Mouse (Mus musculus) heart, adult 8-10 months (tissue): ENCODE results near the gene AW209491. TPM values are rescaled to one million over a fixed set of nuclear protein-coding genes. Genes with fewer than 3 reads are reported as not detected.

ENCODE experiments used
- DNase-seq: peaks from one replicate; pipeline ENCODE4 v3.0.0; 2022; ENCODE audit warnings: low spot score
- total RNA-seq, 4 experiments: library from RNA; stranded (reverse); gene quantifications; 2 replicates each; pipeline ENCODE4 v1.2.4; 2022

The AW209491 gene
- total RNA-seq: 10 to 100 TPM in 3 of 4 experiments, 1 to 10 TPM in 1; 9.8 to 15.9 (median 13.4) TPM

DNA sequence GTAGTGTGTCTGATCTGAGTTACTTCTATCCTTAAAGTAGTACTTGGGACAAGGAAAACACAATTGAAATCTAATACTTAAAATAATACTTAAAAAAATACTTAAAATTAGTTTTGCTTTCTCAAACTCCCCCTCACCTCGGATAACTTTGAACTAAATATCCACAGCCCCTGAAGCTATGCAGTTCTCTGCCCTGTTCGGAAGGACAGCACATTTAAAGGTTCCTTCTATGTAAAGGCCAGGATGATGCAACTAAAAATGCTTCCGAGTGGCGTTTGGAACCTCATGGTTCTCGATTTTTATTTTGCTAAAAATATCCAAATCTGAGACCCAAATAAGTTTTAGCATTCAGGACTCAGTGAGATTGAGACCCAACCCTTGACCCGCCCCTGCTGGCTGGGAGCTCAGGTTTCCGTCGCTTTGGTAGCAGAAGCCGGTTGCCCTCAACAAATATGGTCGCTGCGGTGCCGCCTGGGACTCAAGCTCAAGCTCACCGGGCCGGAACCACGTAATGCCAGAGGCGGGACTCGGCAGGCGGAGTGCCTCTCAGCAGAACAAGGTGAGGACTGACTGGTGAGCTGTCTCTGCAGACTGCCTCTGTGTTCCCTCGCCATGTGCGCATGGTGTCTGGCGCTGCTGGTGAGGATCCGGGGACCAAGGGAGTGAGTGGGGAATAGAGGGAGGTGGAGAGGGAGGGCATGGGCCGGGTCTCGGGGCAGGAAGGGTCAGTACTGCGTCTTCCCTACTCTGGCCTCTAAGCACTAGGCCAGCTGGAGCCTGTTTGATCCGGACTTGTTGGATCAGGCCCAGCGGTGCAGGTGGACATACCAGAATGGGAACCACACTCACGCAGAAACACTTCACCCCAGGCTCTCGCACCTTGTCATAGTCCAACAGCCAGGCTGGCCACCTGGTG, at the start of gene AW209491:
AW209491 (plus strand) TSS at position 429 of the 916 bp plus-strand sequence.
- peak; percentile 96 for DNase-seq

DNA sequence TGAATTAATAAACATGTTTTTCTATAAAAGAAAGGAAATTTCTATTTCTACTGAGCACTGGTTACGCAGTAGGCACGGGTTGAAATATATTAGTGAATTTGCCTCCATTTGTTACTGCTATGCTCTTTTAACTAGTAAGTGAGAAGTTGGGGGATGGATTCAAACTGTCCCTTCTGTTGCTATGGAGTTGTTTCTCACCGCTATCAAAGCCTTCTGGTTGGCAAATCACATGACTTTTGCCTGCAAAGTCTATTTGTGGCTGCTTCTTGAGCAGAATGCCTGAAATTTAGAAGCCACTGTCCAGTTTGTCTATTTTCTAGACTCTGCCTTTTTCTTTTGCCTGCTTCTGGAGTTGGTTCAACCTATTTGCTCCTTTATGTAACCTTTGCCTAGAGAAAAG, 49.6 kb upstream of the AW209491 start:
- no peak for DNase-seq

DNA sequence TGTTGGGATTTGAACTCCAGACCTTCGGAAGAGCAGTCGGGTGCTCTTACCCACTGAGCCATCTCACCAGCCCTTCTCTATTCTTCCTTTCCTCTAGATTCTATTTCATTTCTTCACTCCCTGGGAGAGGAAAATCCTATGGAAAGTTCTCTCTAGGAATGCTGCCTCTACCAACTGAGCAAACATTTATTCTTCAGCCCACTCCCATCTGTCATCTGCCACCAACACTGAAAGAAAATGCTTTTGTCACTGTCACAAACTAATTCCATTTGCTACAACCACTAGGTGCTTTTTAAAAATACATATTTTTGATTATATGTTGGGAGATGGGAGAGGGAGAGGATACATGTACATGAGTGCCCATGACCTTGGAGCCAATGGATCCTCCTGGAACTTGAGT, 27.2 kb upstream of the AW209491 start:
- no peak for DNase-seq

DNA sequence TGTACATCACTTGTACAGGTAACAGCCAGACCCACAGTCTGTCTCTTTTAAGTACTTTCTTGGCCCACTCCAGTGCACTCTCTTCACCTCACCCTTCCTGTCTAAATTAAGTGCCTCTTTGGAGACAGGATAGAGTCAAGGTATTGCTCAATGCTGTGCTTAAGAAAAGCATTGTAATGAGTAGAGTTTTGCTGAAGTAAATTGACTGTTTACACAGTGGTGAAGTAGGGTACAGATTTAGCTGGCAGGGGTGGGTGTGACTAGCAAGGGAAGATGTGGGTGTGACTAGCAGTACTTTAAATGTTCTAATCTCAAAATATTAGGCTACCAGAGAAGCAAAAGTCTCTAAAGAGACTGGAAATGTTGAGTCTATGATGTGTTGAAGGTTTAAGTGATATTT, 22.3 kb upstream of the AW209491 start:
- DNase-seq: no peak

DNA sequence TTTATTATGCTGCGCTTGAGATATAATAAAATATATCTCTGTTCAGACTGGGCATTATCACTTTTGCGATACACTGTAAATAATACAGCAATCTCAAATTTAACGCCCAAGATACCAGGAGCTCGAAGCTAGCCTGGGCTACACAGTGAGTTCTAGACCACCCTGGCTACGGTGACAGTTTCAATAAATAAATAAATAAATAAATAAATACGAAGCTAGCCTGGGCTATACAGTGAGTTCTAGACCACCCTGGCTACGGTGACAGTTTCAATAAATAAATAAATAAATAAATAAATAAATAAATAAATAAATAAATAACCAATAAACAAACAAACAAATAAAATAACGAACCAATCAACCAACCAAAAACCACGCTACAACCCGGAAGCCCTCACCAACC, 17.5 kb upstream of the AW209491 start:
- no peak for DNase-seq

DNA sequence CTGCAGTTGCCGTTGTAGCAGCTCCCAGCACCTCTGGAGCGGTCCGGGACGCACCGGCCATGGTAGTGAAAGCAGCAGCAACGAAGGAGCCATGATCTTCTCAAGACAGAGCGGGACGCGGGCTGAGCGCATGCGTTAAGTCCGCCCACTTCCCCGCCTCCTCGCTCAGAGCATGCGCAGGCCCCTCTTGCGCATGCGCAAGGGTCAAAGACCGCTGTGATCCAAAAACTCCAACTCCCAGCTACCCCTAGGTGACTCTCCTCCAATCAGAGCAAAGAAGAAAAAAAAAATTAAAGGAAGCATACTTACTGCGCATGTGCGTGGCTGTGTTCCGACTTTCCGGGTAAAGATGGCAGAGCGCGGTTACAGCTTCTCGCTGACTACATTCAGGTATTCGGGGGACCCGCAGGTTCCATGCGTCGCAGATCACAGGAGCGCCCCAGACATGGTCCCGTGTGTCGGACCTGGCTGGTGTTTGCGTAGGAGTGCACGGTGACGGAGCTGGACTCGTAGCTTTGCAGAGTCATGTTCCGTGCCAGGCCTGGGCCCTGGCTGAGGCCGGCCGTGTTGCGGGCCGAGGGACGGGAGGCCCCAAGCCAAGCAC, 16.9 kb upstream of the AW209491 start, which contains the start of the genes Mrpl32 and Psma2:
Mrpl32 (minus strand) TSS at position 240 of the 604 bp plus-strand sequence.
Psma2 (plus strand) TSS at position 315 of the 604 bp plus-strand sequence.
- DNase-seq: peak; percentile 98

DNA sequence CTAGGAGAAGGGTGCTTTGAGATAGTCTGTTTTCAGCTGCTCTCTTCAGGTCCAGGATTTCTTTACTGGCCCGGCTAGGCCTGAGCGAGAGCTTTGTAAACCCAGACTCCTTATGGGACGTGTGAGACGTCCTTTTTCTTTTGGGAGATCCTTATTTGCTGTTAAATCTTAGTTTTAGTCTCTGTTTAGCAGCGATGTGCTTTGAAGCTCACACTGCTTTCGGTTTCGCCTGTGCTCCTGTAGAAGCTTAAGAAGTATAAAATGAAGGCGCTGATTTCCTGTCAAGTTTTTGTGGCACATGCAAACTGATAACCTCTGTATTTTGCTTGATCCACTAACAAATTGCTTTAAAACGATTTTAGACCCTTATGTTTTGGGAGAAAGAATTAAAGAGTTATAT, 16.4 kb upstream of the AW209491 start:
- no peak for DNase-seq

DNA sequence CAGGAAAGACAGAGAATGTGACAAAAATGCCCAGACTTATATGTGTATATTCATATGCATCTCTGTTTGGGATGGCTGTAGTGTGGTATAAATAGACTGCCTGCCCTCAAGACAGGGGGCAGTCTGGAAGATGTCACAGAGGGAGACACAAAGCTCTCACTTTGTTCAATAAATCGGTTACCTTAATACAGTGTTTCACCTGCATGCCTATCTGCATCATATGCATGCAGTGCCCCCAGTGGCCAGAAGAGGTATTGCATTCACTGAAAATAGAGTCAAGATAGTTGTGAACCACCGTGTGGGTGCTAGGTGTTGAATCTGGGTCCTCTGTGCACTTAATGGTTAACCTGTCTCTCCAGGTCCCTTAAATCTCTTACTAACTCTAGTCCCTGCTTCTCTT, 11.2 kb upstream of the AW209491 start:
- DNase-seq: peak; percentile 48

DNA sequence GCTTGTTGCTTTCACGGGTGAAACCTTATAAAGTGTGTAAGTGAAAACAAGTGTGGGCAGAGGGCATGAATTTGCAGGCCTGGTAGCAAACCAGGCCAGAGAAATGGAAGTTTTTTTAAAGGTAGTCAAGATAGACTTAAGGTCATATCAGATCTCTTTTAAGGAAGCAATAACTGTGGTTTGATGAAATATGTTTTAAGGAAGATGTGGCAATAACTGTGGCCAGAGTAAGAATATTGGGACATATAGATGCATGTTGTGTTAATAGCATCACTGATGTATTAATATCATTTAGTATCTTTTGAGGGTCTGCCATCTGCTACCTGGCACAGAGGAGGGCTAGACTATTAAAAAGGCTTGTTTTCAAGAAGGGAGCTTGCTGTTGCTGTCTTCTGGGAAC, 10.0 kb downstream of the AW209491 start:
- DNase-seq: no peak

DNA sequence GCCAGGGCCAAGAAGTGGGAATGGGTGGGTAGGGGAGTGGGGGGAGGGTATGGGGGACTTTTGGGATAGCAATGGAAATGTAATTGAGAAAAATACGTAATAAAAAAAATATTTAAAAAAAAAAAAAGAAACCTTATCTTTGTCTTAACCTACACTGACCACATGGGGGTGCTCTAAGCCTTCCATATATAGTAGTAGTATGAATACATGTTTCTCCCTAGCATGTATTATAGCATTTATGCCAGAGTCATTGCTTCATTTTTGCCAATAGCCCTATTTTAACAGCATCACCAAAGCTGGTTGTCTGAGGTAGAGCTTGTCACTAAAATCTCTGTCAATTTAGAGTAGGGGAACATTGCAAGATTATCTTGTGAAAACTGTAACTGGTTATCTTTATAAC, 19.3 kb downstream of the AW209491 start:
- DNase-seq: peak; percentile 25

DNA sequence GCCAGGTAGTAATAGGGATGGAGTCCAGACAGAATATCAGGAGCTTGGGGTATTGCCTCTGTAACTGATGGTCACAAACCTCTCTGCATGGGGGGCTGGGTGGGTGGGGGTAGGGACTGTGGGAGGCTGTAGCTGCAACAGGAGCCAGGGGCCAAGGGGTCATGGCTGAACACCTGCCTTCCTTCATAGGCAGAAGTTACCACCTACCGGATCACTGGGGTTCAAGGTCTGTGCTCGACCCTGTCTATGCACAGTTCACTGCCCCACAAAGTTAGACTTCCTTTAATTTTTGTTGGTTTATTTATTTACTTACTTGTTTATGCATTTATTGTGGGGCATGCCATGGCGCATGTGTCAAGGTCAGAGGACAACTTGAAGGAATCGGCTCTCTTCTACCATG, 37.2 kb downstream of the AW209491 start:
- no peak for DNase-seq

DNA sequence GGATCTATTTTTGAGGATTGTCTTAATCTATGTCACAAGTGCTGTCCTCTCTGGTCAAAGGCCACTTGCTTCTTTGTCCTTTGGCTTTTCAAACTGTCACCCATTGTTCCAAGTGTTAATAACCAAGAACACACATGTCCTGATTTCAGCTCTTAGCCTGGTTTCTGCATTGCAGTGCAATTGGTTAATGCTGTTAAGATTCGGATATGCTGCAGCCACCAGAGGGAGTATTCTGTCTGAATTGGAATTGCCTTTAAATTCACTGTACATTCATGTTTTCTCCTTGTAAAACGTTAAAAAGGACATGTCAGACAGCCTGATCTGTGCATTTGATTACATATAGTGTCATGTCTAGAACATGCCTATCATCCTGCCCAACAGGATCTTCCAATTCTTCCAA, 40.4 kb downstream of the AW209491 start:
- DNase-seq: peak; percentile 2

Other genes starting within 250 kb of the AW209491 start
- gene Hecw1, start 106.9 kb upstream of the AW209491 start, total RNA-seq: under 1 TPM in 3 of 4 experiments, not detected in 1; 0.06 to 0.33 (median 0.06) TPM
- gene Mrpl32, start 17.0 kb upstream of the AW209491 start, total RNA-seq: 10 to 100 TPM; 40.0 to 44.8 (median 41.4) TPM
- 10 to 100 TPM; 56.0 to 62.9 (median 57.9) TPM for gene Psma2, start 16.9 kb upstream of the AW209491 start, total RNA-seq